Mouse (Mus musculus) kidney, embryonic 16.5 days (tissue): ENCODE measurements around the gene Gm19402. TPM values are rescaled to one million over a fixed set of nuclear protein-coding genes. Genes with fewer than 3 reads are reported as not detected.
"Not testable (repeated sequence)": the region's sequence is repeated elsewhere in the genome, so short reads cannot be mapped to it uniquely, and the experiment has no call there.

Experiments used
- ATAC-seq: fragments of 200-750 bp; cut with Nextera tagmentation; 2 replicates; pipeline ENCODE4 v1.8.0; 2017; ENCODE audit warnings: moderate TSS enrichment; ENCODE audit not compliant: low FRiP score, low TSS enrichment
- H3K27ac ChIP-seq: fragments of 300-500 bp; sonication (generic); 2 replicates; pipeline ENCODE4 v1.5.1; 2014; ENCODE audit warnings: low read length
- H3K27me3 ChIP-seq: fragments of 300-500 bp; sonication (generic); 2 replicates; pipeline ENCODE4 v1.6.1; 2014; ENCODE audit warnings: low read length, control low read depth, mixed read lengths; ENCODE audit not compliant: insufficient read depth
- H3K36me3 ChIP-seq: fragments of 300-500 bp; sonication (generic); 2 replicates; pipeline ENCODE4 v1.6.1; 2014; ENCODE audit warnings: low read length, control low read depth, mixed read lengths; ENCODE audit not compliant: insufficient read depth
- H3K4me1 ChIP-seq: fragments of 300-500 bp; sonication (generic); 2 replicates; pipeline ENCODE4 v1.6.1; 2014; ENCODE audit warnings: low read length, control low read depth, mixed read lengths; ENCODE audit not compliant: insufficient read depth
- H3K4me2 ChIP-seq: fragments of 300-500 bp; sonication (generic); replicated peaks from 2 replicates; pipeline ENCODE4 v1.6.1; 2014; ENCODE audit warnings: low read depth, low read length
- H3K4me3 ChIP-seq: fragments of 300-500 bp; sonication (generic); 2 replicates; pipeline ENCODE4 v1.5.1; 2014; ENCODE audit warnings: mild to moderate bottlenecking, low read length
- H3K9ac ChIP-seq: fragments of 300-500 bp; sonication (generic); replicated peaks from 2 replicates; pipeline ENCODE4 v1.6.1; 2014; ENCODE audit warnings: low read length
- H3K9me3 ChIP-seq: fragments of 300-500 bp; sonication (generic); 2 replicates; pipeline ENCODE4 v1.6.1; 2016; ENCODE audit warnings: low read length, control low read depth
- WGBS: fragments of 180-500 bp; shearing (Covaris S2); extraction: QIAGEN DNeasy Blood & Tissue Kit; methylation state at CpG from one replicate; pipeline ENCODE4 v1.1.7; 2014; 5-methylcytosine and 5-hydroxymethylcytosine counted together
- polyA plus RNA-seq: library from polyadenylated mRNA; unstranded; fragments of >200 nt; fragmentation: Nextera tagmentation; extraction: Ambion mirVana; gene quantifications from 2 replicates; pipeline ENCODE4 v1.2.1, GENCODE M21; 2015

The Gm19402 gene
- polyA plus RNA-seq = not detected in 2 replicates

DNA sequence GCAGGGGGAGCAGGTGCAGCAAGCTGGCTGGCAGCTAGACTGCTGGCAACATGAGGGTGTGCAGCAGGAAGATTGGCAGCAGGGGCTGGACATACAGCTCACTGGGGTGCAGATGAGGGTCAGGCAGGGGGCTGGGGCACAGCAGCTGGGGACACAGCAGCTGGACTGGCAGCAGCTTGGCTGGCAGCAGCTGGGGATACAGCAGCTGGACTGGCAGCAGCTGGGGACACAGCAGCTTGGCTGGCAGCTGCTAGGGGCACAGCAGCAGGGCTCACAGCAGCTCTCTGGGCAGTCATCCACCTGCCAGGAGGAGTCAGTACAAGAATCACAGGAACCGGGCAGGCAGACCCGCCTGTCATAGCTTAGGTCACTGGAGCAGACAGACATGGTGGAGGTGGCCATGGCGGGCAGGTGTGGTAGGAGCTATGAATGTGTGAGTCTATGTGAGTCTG, at the start of gene Gm19402:
Gene Gm19402, minus strand, starts transcription at position 402 of the 452 bp plus-strand sequence.
- H3K4me3 ChIP-seq, H3K9ac ChIP-seq, H3K4me1 ChIP-seq, ATAC-seq, H3K9me3 ChIP-seq, H3K27ac ChIP-seq, H3K4me2 ChIP-seq, H3K36me3 ChIP-seq: not testable (repeated sequence)
- 72% methylated on average over 3 of the region's 3 CpGs for WGBS
- H3K27me3 ChIP-seq = peaks cover 22% of the 10 kb centered on the region

GRCm38 (mm10) chr10:77738929-77739328, 48.4 kb upstream of the Gm19402 start:
- Histone ChIP-seq H3K4me1 (no peaks in the 10 kb centered on the region), H3K4me2 (no peak overlapping the region), H3K27me3 (no peaks in the 10 kb centered on the region), H3K36me3 (no peaks in the 10 kb centered on the region), H3K27ac (no peak overlapping the region), H3K9ac (no peak overlapping the region), H3K4me3 (no peak overlapping the region), H3K9me3 (no peaks in the 10 kb centered on the region; the same call in 1 of the 2 replicates)
- ATAC-seq = no peak
- WGBS = 86% methylated on average over 4 of the region's 4 CpGs

DNA sequence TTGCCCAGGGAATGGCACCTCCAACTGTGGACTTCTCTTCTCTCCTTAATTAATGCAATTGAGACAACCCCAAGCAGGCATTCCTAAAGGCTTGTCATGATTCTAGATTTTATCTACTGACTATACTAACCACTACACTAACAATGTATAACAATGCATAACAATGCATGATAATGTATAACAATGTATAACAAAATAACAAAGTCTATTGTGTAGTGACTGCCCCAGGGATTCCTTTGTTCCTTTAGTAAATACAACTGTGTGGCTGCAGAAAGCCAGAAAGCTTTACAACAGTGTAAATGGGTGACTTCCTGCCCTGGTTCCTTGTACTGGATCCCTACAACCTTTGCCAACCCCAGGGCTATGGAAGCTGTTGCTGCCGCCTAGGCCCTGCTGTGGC, 45.4 kb upstream of the Gm19402 start:
- WGBS = 100% methylated on average over 1 of the region's 1 CpGs
- H3K4me1 ChIP-seq = no peaks in the 10 kb centered on the region

DNA sequence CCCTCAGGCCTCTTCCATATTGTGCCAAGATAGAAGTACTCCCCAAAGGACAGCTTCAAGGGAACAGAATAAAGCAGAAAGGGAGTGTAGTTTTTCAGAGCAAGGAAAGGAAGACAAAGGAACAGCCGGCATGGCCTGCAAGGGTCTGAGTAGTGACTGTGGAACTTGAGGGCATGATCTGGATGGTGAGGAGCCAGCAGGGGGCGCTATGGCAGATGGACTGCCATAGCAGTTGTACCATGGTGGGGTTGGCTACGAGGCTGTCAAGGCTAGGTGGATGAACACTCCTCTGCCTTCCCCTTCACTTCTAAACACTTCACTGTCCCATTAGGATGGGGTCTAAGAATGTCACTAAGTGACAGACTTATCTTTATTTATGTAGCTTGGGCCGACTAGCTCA, 38.7 kb upstream of the Gm19402 start:
- no peaks in the 10 kb centered on the region for H3K4me1 ChIP-seq
- H3K36me3 ChIP-seq = no peaks in the 10 kb centered on the region
- WGBS = 47% methylated on average over 4 of the region's 4 CpGs
- ATAC-seq = no peak
- no peak overlapping the region for H3K27ac ChIP-seq
- no peak overlapping the region for H3K9ac ChIP-seq
- no peaks in the 10 kb centered on the region for H3K9me3 ChIP-seq
- no peak overlapping the region for H3K4me2 ChIP-seq
- H3K27me3 ChIP-seq = no peaks in the 10 kb centered on the region
- no peak overlapping the region for H3K4me3 ChIP-seq

More for the DNA sequence above, 45.4 kb upstream of the Gm19402 start:
- Histone ChIP-seq H3K4me3 (no peak overlapping the region), H3K9me3 (no peaks in the 10 kb centered on the region; the same call in 1 of the 2 replicates), H3K4me2 (no peak overlapping the region), H3K9ac (no peak overlapping the region), H3K36me3 (no peaks in the 10 kb centered on the region), H3K27me3 (no peaks in the 10 kb centered on the region), H3K27ac (no peak overlapping the region)
- no peak for ATAC-seq

GRCm38 (mm10) chr10:77728280-77728679, 37.7 kb upstream of the Gm19402 start:
- Histone ChIP-seq H3K4me1 (no peaks in the 10 kb centered on the region), H3K27me3 (no peaks in the 10 kb centered on the region), H3K9ac (no peak overlapping the region), H3K4me3 (no peak overlapping the region), H3K36me3 (no peaks in the 10 kb centered on the region), H3K27ac (no peak overlapping the region), H3K9me3 (no peaks in the 10 kb centered on the region), H3K4me2 (no peak overlapping the region)
- ATAC-seq = no peak
- 57% methylated on average over 4 of the region's 4 CpGs for WGBS

- Histone ChIP-seq H3K36me3 (no peaks in the 10 kb centered on the region), H3K9ac (no peak within 1 kb of the TSS), H3K4me1 (no peaks in the 10 kb centered on the region), H3K4me3 (no peak within 1 kb of the TSS), H3K27me3 (no peaks in the 10 kb centered on the region), H3K9me3 (no peaks in the 10 kb centered on the region), H3K4me2 (no peak within 1 kb of the TSS), H3K27ac (no peak within 1 kb of the TSS)
- WGBS = 45% methylated on average over 3 of the region's 3 CpGs
- ATAC-seq = no peak
These were observed 35.6 kb upstream of the Gm19402 start, which contains the start of gene Gm10100 for GRCm38 (mm10) chr10:77726186-77726585. TSS of gene Gm10100 (plus strand) at chr10:77726486.

DNA sequence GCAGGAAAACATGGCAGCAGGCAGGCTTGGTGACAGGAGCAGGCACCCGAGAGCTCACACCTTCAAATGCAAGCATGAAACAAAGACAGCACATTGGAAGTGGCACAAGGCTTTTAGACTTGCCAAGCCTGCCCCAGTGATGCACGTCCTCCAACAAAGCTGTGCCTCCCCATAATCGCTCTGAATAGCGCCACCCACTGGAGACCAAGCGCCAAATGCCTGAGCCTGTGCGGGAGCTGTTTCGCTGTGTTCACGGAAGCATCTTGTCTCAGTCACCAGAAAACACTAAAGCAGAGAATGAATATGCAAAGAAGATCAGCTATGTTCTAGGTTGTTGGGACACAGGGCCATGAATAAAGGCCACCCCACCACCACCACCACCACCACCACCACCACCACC, 34.3 kb upstream of the Gm19402 start:
- 75% methylated on average over 8 of the region's 8 CpGs for WGBS
- no peak overlapping the region for H3K4me2 ChIP-seq
- no peak for ATAC-seq
- no peaks in the 10 kb centered on the region for H3K27me3 ChIP-seq
- H3K9me3 ChIP-seq = peaks cover 5% of the 10 kb centered on the region; the same call in 1 of the 2 replicates
- no peak overlapping the region for H3K4me3 ChIP-seq
- H3K9ac ChIP-seq = no peak overlapping the region
- H3K4me1 ChIP-seq = no peaks in the 10 kb centered on the region
- no peak overlapping the region for H3K27ac ChIP-seq
- no peaks in the 10 kb centered on the region for H3K36me3 ChIP-seq

DNA sequence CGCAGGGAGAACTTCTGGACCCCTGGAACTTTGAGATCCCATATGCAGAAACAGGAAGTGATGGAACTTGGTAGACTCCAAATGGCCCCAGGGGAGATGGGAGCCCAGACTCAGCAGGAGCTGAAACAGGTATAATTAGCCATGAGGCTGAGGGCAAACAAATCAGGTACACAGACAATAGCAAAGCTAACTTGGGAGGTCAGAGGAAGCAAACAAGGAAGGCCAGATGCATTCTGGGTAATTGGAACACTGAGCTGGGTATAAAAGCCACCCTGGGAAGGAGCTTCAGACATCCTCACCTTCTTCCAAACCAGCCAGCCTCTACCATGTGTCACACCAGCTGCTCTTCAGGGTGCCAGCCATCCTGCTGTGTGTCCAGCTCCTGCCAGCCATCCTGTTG, 29.7 kb upstream of the Gm19402 start, which contains the start of gene Krtap12-1:
Gene Krtap12-1, plus strand, starts transcription at position 301 of the 400 bp plus-strand sequence.
- not testable (repeated sequence) for H3K4me3 ChIP-seq, H3K9ac ChIP-seq, H3K9me3 ChIP-seq, H3K4me1 ChIP-seq, ATAC-seq, H3K27me3 ChIP-seq, H3K4me2 ChIP-seq, H3K36me3 ChIP-seq, H3K27ac ChIP-seq
- 85% methylated on average over 1 of the region's 1 CpGs for WGBS

DNA sequence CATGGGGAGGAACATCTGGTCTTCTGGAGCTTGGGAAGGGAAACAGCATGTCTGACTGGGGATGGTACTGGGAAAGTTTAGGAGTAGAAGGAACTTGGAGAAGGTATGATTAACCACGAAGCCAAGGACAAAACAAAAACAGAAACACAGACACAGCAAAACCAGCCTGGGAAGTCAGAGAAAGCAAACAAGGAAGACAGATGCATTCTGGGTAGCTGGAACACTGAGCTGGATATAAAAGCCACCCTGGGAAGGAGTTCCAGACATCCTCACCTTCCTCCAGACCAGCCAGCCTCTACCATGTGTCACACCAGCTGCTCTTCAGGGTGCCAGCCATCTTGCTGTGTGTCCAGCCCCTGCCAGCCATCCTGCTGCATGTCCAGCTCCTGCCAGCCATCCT, 24.9 kb upstream of the Gm19402 start, which contains the start of gene Gm10142:
Gene Gm10142, plus strand, starts transcription at position 301 of the 400 bp plus-strand sequence.
- Histone ChIP-seq H3K4me3 (no peak within 1 kb of the TSS), H3K4me2 (no peak within 1 kb of the TSS), H3K36me3 (no peaks in the 10 kb centered on the region), H3K9ac (no peak within 1 kb of the TSS), H3K4me1 (no peaks in the 10 kb centered on the region), H3K27me3 (no peaks in the 10 kb centered on the region), H3K9me3 (peaks cover 5% of the 10 kb centered on the region; the same call in 1 of the 2 replicates), H3K27ac (no peak within 1 kb of the TSS)
- WGBS = 92% methylated on average over 1 of the region's 1 CpGs
- ATAC-seq = no peak

DNA sequence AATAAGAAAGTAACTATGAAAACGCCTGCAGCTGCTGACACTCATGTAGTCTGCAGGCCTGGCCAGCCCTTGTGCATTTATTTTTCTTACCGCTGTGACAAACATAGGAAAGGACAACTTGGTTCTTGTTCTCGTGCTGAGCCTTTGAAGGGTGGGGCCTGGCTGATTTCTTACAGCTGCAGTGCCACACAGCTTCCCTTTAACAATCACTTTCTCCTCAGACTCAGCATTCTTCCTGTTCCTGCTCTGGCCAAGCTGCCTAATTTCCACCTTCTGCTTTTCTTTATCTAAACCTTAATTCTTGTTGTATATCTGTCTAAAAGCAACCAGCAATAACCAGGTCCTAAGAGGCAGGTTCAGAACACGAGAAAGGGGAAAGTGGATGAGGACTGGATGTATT, 23.2 kb upstream of the Gm19402 start:
- H3K36me3 ChIP-seq = no peaks in the 10 kb centered on the region
- H3K9me3 ChIP-seq = no peaks in the 10 kb centered on the region
- no peak for ATAC-seq
- H3K27me3 ChIP-seq = no peaks in the 10 kb centered on the region
- no peak overlapping the region for H3K9ac ChIP-seq
- H3K27ac ChIP-seq = no peak overlapping the region
- H3K4me2 ChIP-seq = no peak overlapping the region
- no peaks in the 10 kb centered on the region for H3K4me1 ChIP-seq
- WGBS = 57% methylated on average over 4 of the region's 4 CpGs
- no peak overlapping the region for H3K4me3 ChIP-seq
